ENCODE assay signal across 22 mouse cellular contexts in genomic region chr14:17850355-17850754, GRCm38 (mm10).
A peak's percentile ranks its signal among the peaks of the same experiment; 100 is the strongest.
DNase-seq lines count a peak whose midpoint lies in the region; ATAC-seq and TF ChIP-seq lines count a peak whose summit lies in the region.
"Had no signal": no experiment of that assay in that cellular context is flagged by ENCODE, and none has a peak within 500 bp of the region (broad histone marks: within the 10 kb centered on the region; RNA-seq: fewer than 3 reads in every experiment).

No protein-coding gene starts in this region.

- CTCF ChIA-PET in Patski (lab: Charles Lee), result interaction anchor here (1.1 to 1.3 kb wide), 3 partner anchors 12 to 72 kb away, joined by 3 read pairs; no protein-coding TSS in a partner anchor

- H3K27ac ChIP-seq in intestine, embryonic 15.5 days, result no peak overlapping the region
- no peak overlapping the region for H3K27ac ChIP-seq in intestine, postnatal 0 days (ENCODE audit: low read depth, low read length)
- no peak overlapping the region for H3K27ac ChIP-seq in kidney, postnatal 0 days
- no peak overlapping the region for H3K27ac ChIP-seq in intestine, embryonic 16.5 days (ENCODE audit: low read length)
- H3K27ac ChIP-seq in forebrain, embryonic 15.5 days (replicated peaks), result no peak overlapping the region
- H3K27ac ChIP-seq: embryonic facial prominence, embryonic 15.5 days; forebrain, embryonic 10.5 days; heart, embryonic 10.5 days; hindbrain, embryonic 13.5 days had no signal

- POLR2A ChIA-PET in Patski (lab: Charles Lee), result interaction anchor here (0.6 kb wide), 1 partner anchor 188 kb away, joined by 3 read pairs; no protein-coding TSS in a partner anchor

- ATAC-seq in intestine, embryonic 15.5 days, result 0 out of 2 replicates have a peak, but pooled peaks have one; percentile 23
- ATAC-seq in intestine, postnatal 0 days, result no peak
- no peak; the same call in 1 of the 2 replicates for ATAC-seq in kidney, postnatal 0 days (replicated peaks; ENCODE audit: low FRiP score, low read depth)
- ATAC-seq in Patski, result peak; percentile 42
- ATAC-seq in intestine, embryonic 16.5 days, result peak; percentile 55; the same call in 1 of the 2 replicates
- ATAC-seq in forebrain, embryonic 15.5 days (replicated peaks), result no peak
- ATAC-seq: forebrain, embryonic 14.5 days had no signal

- no peak overlapping the region for H3K9ac ChIP-seq in intestine, embryonic 15.5 days
- H3K9ac ChIP-seq in intestine, postnatal 0 days (ENCODE audit: low read depth, low read length), result no peak overlapping the region
- H3K9ac ChIP-seq in kidney, postnatal 0 days (ENCODE audit: low read depth, low read length), result no peak overlapping the region
- no peak overlapping the region for H3K9ac ChIP-seq in intestine, embryonic 16.5 days (ENCODE audit: low read depth, low read length)
- no peak overlapping the region for H3K9ac ChIP-seq in forebrain, embryonic 15.5 days (replicated peaks)
- H3K9ac ChIP-seq: embryonic facial prominence, embryonic 15.5 days; hindbrain, embryonic 13.5 days had no signal

- H3K36me3 ChIP-seq in intestine, embryonic 15.5 days, result no peaks in the 10 kb centered on the region
- H3K36me3 ChIP-seq in intestine, postnatal 0 days (ENCODE audit: control insufficient read depth, insufficient read depth), result no peaks in the 10 kb centered on the region
- H3K36me3 ChIP-seq in kidney, postnatal 0 days (ENCODE audit: insufficient read depth, low read length), result no peaks in the 10 kb centered on the region
- H3K36me3 ChIP-seq in intestine, embryonic 16.5 days (ENCODE audit: control insufficient read depth, insufficient read depth, low read length), result no peaks in the 10 kb centered on the region
- H3K36me3 ChIP-seq in forebrain, embryonic 15.5 days, result no peaks in the 10 kb centered on the region
- H3K36me3 ChIP-seq: embryonic facial prominence, embryonic 15.5 days; forebrain, embryonic 10.5 days; heart, embryonic 10.5 days; hindbrain, embryonic 13.5 days had no signal

- H3K9me3 ChIP-seq in intestine, embryonic 15.5 days, result no peaks in the 10 kb centered on the region
- no peaks in the 10 kb centered on the region for H3K9me3 ChIP-seq in intestine, postnatal 0 days (ENCODE audit: control insufficient read depth)
- no peaks in the 10 kb centered on the region for H3K9me3 ChIP-seq in kidney, postnatal 0 days (replicated peaks; ENCODE audit: low read length)
- no peaks in the 10 kb centered on the region for H3K9me3 ChIP-seq in intestine, embryonic 16.5 days (ENCODE audit: control insufficient read depth, low read length)
- H3K9me3 ChIP-seq in forebrain, embryonic 15.5 days, result no peaks in the 10 kb centered on the region
- H3K9me3 ChIP-seq: embryonic facial prominence, embryonic 15.5 days; forebrain, embryonic 10.5 days; heart, embryonic 10.5 days; hindbrain, embryonic 13.5 days had no signal

- no peak for TF ChIP-seq CTCF in intestine, postnatal 0 days (IDR thresholded peaks at IDR 0.05; ENCODE audit: low read depth)
- no peak for TF ChIP-seq CTCF in kidney, postnatal 0 days (IDR thresholded peaks at IDR 0.05; ENCODE audit: low read depth)
- no peak for TF ChIP-seq CTCF in Patski (IDR thresholded peaks at IDR 0.05)

- in situ Hi-C loops in Patski (cut with MboI; ENCODE audit: low pct_unique_long_range_greater_than_20kb), result no loop called here

- H3K4me1 ChIP-seq in intestine, embryonic 15.5 days (replicated peaks), result no peaks in the 10 kb centered on the region
- peaks cover 10% of the 10 kb centered on the region; the same call in 1 of the 2 replicates for H3K4me1 ChIP-seq in intestine, postnatal 0 days (replicated peaks; ENCODE audit: control insufficient read depth, insufficient read depth, low read length)
- no peaks in the 10 kb centered on the region for H3K4me1 ChIP-seq in kidney, postnatal 0 days (replicated peaks; ENCODE audit: insufficient read depth, low read length)
- peaks cover 11% of the 10 kb centered on the region for H3K4me1 ChIP-seq in intestine, embryonic 16.5 days (ENCODE audit: control insufficient read depth, insufficient read depth, low read length)
- H3K4me1 ChIP-seq in forebrain, embryonic 15.5 days, result no peaks in the 10 kb centered on the region
- H3K4me1 ChIP-seq: embryonic facial prominence, embryonic 15.5 days; forebrain, embryonic 10.5 days; heart, embryonic 10.5 days; hindbrain, embryonic 13.5 days had no signal

- no peak overlapping the region for H3K4me2 ChIP-seq in intestine, embryonic 15.5 days (replicated peaks)
- no peak overlapping the region; the same call in 1 of the 2 replicates for H3K4me2 ChIP-seq in intestine, postnatal 0 days (replicated peaks; ENCODE audit: low read depth)
- no peak overlapping the region for H3K4me2 ChIP-seq in kidney, postnatal 0 days (ENCODE audit: low read length)
- no peak overlapping the region for H3K4me2 ChIP-seq in intestine, embryonic 16.5 days (ENCODE audit: low read depth, low read length)
- no peak overlapping the region for H3K4me2 ChIP-seq in forebrain, embryonic 15.5 days (replicated peaks)
- H3K4me2 ChIP-seq: embryonic facial prominence, embryonic 15.5 days; hindbrain, embryonic 13.5 days had no signal

- H3K27me3 ChIP-seq in intestine, embryonic 15.5 days (replicated peaks), result no peaks in the 10 kb centered on the region
- H3K27me3 ChIP-seq in intestine, postnatal 0 days (replicated peaks; ENCODE audit: control insufficient read depth, insufficient read depth, low read length), result no peaks in the 10 kb centered on the region
- H3K27me3 ChIP-seq in kidney, postnatal 0 days (ENCODE audit: insufficient read depth, low read length), result no peaks in the 10 kb centered on the region
- H3K27me3 ChIP-seq in Patski, result no peaks in the 10 kb centered on the region
- no peaks in the 10 kb centered on the region for H3K27me3 ChIP-seq in intestine, embryonic 16.5 days (replicated peaks; ENCODE audit: control insufficient read depth, insufficient read depth, low read length)
- H3K27me3 ChIP-seq in forebrain, embryonic 15.5 days, result no peaks in the 10 kb centered on the region
- H3K27me3 ChIP-seq: embryonic facial prominence, embryonic 15.5 days; hindbrain, embryonic 13.5 days had no signal

- DNase-seq in kidney, postnatal 0 days (ENCODE audit: low spot score), result peak; percentile 56
- DNase-seq in kidney, adult 9 months, result no peak
- DNase-seq in Patski (ENCODE audit: low read depth, low spot score), result no peak
- DNase-seq: adrenal gland, adult 8-10 months; adrenal gland, postnatal 36 days; cerebellum, adult 11 months; cerebellum, adult 8-10 months; cerebellum, postnatal 14 days; embryo, embryonic 11 days; gastrocnemius, postnatal 36 days; heart, adult 18-20 months; heart, postnatal 10 days had no signal

- 52% methylated on average over 4 of the region's 4 CpGs for WGBS in intestine, embryonic 15.5 days
- WGBS in intestine, postnatal 0 days, result 28% methylated on average over 4 of the region's 4 CpGs
- 22% methylated on average over 4 of the region's 4 CpGs for WGBS in kidney, postnatal 0 days
- WGBS in intestine, embryonic 16.5 days, result 45% methylated on average over 4 of the region's 4 CpGs
- 29% methylated on average over 4 of the region's 4 CpGs for WGBS in forebrain, embryonic 15.5 days

- no peak overlapping the region for H3K4me3 ChIP-seq in intestine, embryonic 15.5 days (replicated peaks)
- no peak overlapping the region for H3K4me3 ChIP-seq in intestine, postnatal 0 days (ENCODE audit: low read depth, low read length)
- H3K4me3 ChIP-seq in kidney, postnatal 0 days (replicated peaks; ENCODE audit: low read depth, low read length), result no peak overlapping the region
- no peak overlapping the region for H3K4me3 ChIP-seq in intestine, embryonic 16.5 days (ENCODE audit: low read length)
- H3K4me3 ChIP-seq in forebrain, embryonic 15.5 days, result no peak overlapping the region
- H3K4me3 ChIP-seq: embryonic facial prominence, embryonic 15.5 days; erythroblast, embryonic 14.5 days; forebrain, embryonic 10.5 days; heart, embryonic 10.5 days; hindbrain, embryonic 13.5 days had no signal

Comparison
In these comparisons a context has a peak if more than half of its experiments do, and no peak if none do; other contexts are left out.
1. ATAC-seq: peak in intestine, embryonic 15.5 days (single experiment), Patski (single experiment) and intestine, embryonic 16.5 days (single experiment); none in intestine, postnatal 0 days (single experiment), kidney, postnatal 0 days (single experiment) and forebrain, embryonic 15.5 days (single experiment).